Comparison of ENCODE assay signal across 8 mouse cellular contexts in the genomic region with DNA sequence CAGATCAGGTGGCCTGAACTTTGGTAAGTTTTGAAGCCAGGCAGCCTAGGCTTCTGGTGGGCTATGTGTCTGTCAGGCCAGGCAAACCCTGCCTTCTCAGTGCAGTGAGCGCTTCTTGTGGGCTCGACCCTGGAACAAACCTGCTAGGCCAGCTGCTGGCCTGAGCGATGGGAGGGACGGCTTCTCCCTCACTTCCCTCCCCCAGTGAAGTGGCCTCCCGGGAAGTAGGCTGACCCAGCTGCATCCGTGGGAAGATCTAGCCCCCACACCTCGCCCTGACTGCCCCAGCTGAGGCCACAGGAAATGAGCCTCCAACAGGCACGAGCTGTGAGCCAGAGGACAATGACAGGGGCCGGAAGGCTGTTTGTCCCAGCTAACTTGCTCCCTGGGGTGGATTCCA. TPM values are rescaled to one million over a fixed set of nuclear protein-coding genes. Genes with fewer than 3 reads are reported as not detected.
DNase-seq lines count a peak whose midpoint lies in the region; ATAC-seq and TF ChIP-seq lines count a peak whose summit lies in the region.

No protein-coding gene starts in this region.

- no peaks in the 10 kb centered on the region for H3K36me3 ChIP-seq in hindbrain, embryonic 13.5 days
- H3K36me3 ChIP-seq in liver, embryonic 11.5 days (ENCODE audit: control insufficient read depth, insufficient read depth, low read length), result no peaks in the 10 kb centered on the region
- no peaks in the 10 kb centered on the region for H3K36me3 ChIP-seq in neural tube, embryonic 15.5 days

- intact Hi-C loops in gastrocnemius, adult 2 months (cut with DNase I), result loop anchor here (5.0 kb wide), 1 partner anchor 36 kb away; no protein-coding TSS in a partner anchor

- peak overlapping the region; percentile 87 for H3K27ac ChIP-seq in gastrocnemius, adult 2 months
- H3K27ac ChIP-seq in hindbrain, embryonic 13.5 days, result no peak overlapping the region
- peak overlapping the region; percentile 23; the same call in 1 of the 2 replicates for H3K27ac ChIP-seq in liver, embryonic 11.5 days (ENCODE audit: low read depth, low read length)
- peak overlapping the region; percentile 37; the same call in 1 of the 2 replicates for H3K27ac ChIP-seq in neural tube, embryonic 15.5 days (replicated peaks)

- H3K4me3 ChIP-seq in gastrocnemius, adult 2 months, result no peak overlapping the region
- no peak overlapping the region for H3K4me3 ChIP-seq in hindbrain, embryonic 13.5 days
- H3K4me3 ChIP-seq in liver, embryonic 11.5 days (ENCODE audit: low read depth, low read length), result no peak overlapping the region
- H3K4me3 ChIP-seq in neural tube, embryonic 15.5 days (replicated peaks), result no peak overlapping the region

- ATAC-seq in hindbrain, embryonic 13.5 days (ENCODE audit: low FRiP score), result no peak
- ATAC-seq in liver, embryonic 11.5 days (replicated peaks; ENCODE audit: low FRiP score), result peak; percentile 70
- no peak; the same call in 1 of the 2 replicates for ATAC-seq in neural tube, embryonic 15.5 days (ENCODE audit: low FRiP score)

- H3K9ac ChIP-seq in hindbrain, embryonic 13.5 days, result 0 out of 2 replicates have a peak overlapping the region, but pooled peaks have one; percentile 19
- H3K9ac ChIP-seq in liver, embryonic 11.5 days (ENCODE audit: low read depth, low read length), result peak overlapping the region; percentile 9; the same call in 1 of the 2 replicates
- H3K9ac ChIP-seq in neural tube, embryonic 15.5 days (replicated peaks), result 0 out of 2 replicates have a peak overlapping the region, but pooled peaks have one; percentile 21

- H3K4me1 ChIP-seq in hindbrain, embryonic 13.5 days (replicated peaks), result peaks cover 5% of the 10 kb centered on the region
- peaks cover 8% of the 10 kb centered on the region; the same call in 1 of the 2 replicates for H3K4me1 ChIP-seq in liver, embryonic 11.5 days (replicated peaks; ENCODE audit: control insufficient read depth, insufficient read depth, low read length)
- H3K4me1 ChIP-seq in neural tube, embryonic 15.5 days, result no peaks in the 10 kb centered on the region; the same call in 1 of the 2 replicates

- H3K27me3 ChIP-seq in hindbrain, embryonic 13.5 days, result no peaks in the 10 kb centered on the region
- H3K27me3 ChIP-seq in liver, embryonic 11.5 days (replicated peaks; ENCODE audit: control insufficient read depth, insufficient read depth, low read length), result no peaks in the 10 kb centered on the region
- H3K27me3 ChIP-seq in neural tube, embryonic 15.5 days (replicated peaks), result no peaks in the 10 kb centered on the region

- no peak overlapping the region for H3K4me2 ChIP-seq in hindbrain, embryonic 13.5 days
- H3K4me2 ChIP-seq in liver, embryonic 11.5 days, result no peak overlapping the region
- no peak overlapping the region for H3K4me2 ChIP-seq in neural tube, embryonic 15.5 days

- no peaks in the 10 kb centered on the region for H3K9me3 ChIP-seq in hindbrain, embryonic 13.5 days
- H3K9me3 ChIP-seq in liver, embryonic 11.5 days (ENCODE audit: control insufficient read depth, low read length), result no peaks in the 10 kb centered on the region
- no peaks in the 10 kb centered on the region for H3K9me3 ChIP-seq in neural tube, embryonic 15.5 days (replicated peaks)

- TF ChIP-seq CTCF in gastrocnemius, adult 2 months (IDR thresholded peaks at IDR 0.05), result no peak

- DNase-seq in urinary bladder, postnatal 25 days (ENCODE audit: low spot score), result peak; percentile 24
- no peak for DNase-seq in urinary bladder, adult 2 months (ENCODE audit: low spot score)
- peak; percentile 77 for DNase-seq in gastrocnemius, adult 2 months
- DNase-seq in liver, embryonic 11.5 days (ENCODE audit: low spot score), result peak; percentile 59
- no peak for DNase-seq in cerebellum, adult 8-10 months
- no peak for DNase-seq in cerebellum, postnatal 36 days

- WGBS in hindbrain, embryonic 13.5 days, result 15% methylated on average over 9 of the region's 9 CpGs
- 11% methylated on average over 9 of the region's 9 CpGs for WGBS in liver, embryonic 11.5 days
- 14% methylated on average over 9 of the region's 9 CpGs for WGBS in neural tube, embryonic 15.5 days

RNA-seq across cellular contexts. Expression of a gene that starts 32.7 kb away (rescaled TPM):
- polyA plus RNA-seq in urinary bladder, adult 2 months (2012; rRNA removed), result 371 and 680 TPM in 2 replicates
- 100 to 1,000 TPM in 1 of 2 experiments, 10 to 100 TPM in 1; 70.3 to 119 TPM for total RNA-seq in gastrocnemius, adult 2 months (2021)
- 16.7 and 17.7 TPM in 2 replicates for polyA plus RNA-seq in hindbrain, embryonic 13.5 days (2015; fragmentation: Nextera tagmentation; extraction: Ambion mirVana)
- polyA plus RNA-seq in liver, embryonic 11.5 days (2014; fragmentation: Nextera tagmentation; extraction: Ambion mirVana), result 27.0 and 29.3 TPM in 2 replicates
- polyA plus RNA-seq in neural tube, embryonic 15.5 days (2015; fragmentation: Nextera tagmentation; extraction: Ambion mirVana), result 18.5 and 28.1 TPM in 2 replicates

RNA-seq across cellular contexts. Expression of a gene that starts 58.6 kb away (rescaled TPM):
- 321 and 348 TPM in 2 replicates for polyA plus RNA-seq in urinary bladder, adult 2 months (2012; rRNA removed)
- 10 to 100 TPM; 11.6 to 17.5 TPM for total RNA-seq in gastrocnemius, adult 2 months (2021)
- polyA plus RNA-seq in hindbrain, embryonic 13.5 days (2015; fragmentation: Nextera tagmentation; extraction: Ambion mirVana), result 55.8 and 58.4 TPM in 2 replicates
- polyA plus RNA-seq in liver, embryonic 11.5 days (2014; fragmentation: Nextera tagmentation; extraction: Ambion mirVana), result 27.9 and 35.9 TPM in 2 replicates
- polyA plus RNA-seq in neural tube, embryonic 15.5 days (2015; fragmentation: Nextera tagmentation; extraction: Ambion mirVana), result 174 and 188 TPM in 2 replicates

Comparison
In these comparisons a context has a peak if more than half of its experiments do, and no peak if none do; other contexts are left out.
1. DNase-seq: peak in urinary bladder, postnatal 25 days (single experiment), gastrocnemius, adult 2 months (single experiment) and liver, embryonic 11.5 days (single experiment); none in urinary bladder, adult 2 months (single experiment), cerebellum, adult 8-10 months (single experiment) and cerebellum, postnatal 36 days (0 of 2).
2. RNA of a gene that starts 32.7 kb away (polyA plus RNA-seq): 371 to 680 TPM in urinary bladder, adult 2 months; 27.0 to 29.3 TPM in liver, embryonic 11.5 days, 18.5 to 28.1 TPM in neural tube, embryonic 15.5 days and 16.7 to 17.7 TPM in hindbrain, embryonic 13.5 days; every median in the first group is over 10 times any median in the second.
3. Peak in every context shown above with its lines, with median percentiles within 50 percentile points of each other: H3K9ac ChIP-seq.